Mouse (Mus musculus): ENCODE data around the gene Olfr1186.
"Not testable (repeated sequence)": the region's sequence is repeated elsewhere in the genome, so short reads cannot be mapped to it uniquely, and the experiment has no call there.

Gene Olfr1186

DNA sequence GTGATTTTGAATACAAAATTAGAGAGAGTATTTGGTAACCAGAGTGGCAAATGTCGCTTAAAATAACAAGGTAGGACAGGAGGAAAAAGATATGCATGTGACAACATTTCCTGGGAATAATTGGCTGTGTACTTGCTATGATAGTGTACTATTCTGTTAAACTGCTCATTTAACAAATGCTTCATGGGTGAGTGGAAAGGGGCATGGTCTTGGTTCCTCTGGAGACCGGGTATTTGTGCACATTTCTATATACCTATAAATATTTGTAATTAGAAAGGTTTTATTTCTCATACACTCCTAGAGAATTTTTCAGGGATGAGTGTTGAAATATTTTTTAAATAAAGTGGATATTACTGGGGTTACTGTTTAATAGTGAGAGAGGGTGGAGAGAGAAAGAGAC, at the start of gene Olfr1186:
Olfr1186 (plus strand) TSS at position 301 of the 400 bp plus-strand sequence.
- DNase-seq (ENCODE audit: low spot score in 2 of 2) = no peak

DNA sequence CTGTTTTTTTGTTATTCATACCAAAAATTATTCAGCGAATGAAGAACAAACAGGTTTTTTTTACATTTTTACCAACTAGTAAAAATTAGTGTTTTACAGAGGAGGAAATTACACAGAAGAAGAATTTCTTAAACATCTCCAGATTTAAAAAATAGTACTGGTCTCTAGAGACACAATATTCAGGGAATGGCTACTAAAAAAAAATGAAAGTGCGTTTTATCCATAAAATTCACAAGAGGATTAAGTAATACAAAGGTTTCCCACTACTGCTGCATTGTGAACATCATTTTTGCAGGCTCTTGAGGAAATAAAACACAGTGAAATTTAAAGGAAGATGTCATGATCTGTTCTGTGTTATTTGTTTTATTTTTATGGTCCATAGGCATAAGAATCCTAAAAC, 35.1 kb upstream of the Olfr1186 start, which contains the start of gene Olfr1184:
Olfr1184 (plus strand) TSS at position 301 of the 400 bp plus-strand sequence.
- DNase-seq (ENCODE audit: low spot score in 2 of 2) = no peak

DNA sequence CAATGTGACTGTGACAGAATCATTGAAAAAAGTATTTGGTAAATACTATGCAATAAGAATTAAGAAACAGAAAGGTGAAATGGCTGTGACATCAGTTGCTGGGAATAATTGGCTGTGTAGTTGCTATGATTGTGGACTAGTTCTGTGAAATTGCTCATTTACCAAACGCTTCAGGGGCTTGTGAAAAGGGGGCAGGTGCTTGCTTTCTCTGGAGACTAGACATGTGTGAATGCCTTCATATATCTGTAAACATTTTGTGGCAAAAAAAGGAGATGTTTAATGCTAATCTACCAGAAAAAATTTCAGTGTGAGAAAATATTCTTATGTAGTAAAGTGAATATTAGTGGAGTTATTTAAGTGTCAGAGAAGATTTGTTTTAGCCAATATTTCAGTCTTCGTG, 25.3 kb upstream of the Olfr1186 start, which contains the start of gene Olfr1185-ps1:
Olfr1185-ps1 (plus strand) TSS at position 301 of the 400 bp plus-strand sequence.
- no peak for DNase-seq (ENCODE audit: low spot score in 2 of 2)

DNA sequence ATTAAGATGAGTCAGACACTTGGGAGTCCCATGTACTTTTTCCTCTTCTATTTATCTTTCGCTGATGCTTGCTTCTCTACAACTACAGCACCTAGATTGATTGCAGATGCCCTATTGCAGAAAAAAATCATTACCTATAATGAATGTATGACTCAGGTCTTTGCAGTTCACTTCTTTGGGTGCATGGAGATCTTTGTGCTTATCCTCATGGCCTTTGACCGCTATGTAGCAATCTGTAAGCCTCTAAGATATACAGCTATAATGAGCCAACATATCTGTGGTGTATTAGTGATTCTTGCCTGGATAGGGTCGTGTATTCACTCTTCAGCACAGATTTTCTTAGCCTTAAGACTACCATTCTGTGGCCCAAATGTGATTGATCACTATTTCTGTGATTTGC, 7.4 kb downstream of the Olfr1186 start:
- no peak for DNase-seq (ENCODE audit: low spot score in 2 of 2)

DNA sequence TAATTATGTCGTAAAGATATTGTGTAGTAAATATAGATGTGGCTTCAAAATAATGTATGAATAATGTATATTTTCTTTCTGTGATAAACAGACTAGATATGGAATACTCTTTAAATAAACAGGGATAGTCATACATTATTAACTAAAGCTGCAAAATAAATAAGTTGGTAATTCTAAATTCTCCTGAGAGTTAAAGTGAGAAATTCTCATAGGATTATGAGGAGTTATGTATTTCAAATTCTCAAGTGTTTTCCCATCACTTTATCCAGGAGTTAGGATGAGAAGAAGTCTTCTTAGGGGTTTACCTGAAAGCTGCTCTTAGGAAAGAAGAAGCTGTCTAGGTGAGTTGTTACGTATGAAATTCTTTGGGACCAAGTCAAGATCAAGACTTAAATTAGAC, 38.3 kb downstream of the Olfr1186 start, which contains the start of gene Olfr1188:
Olfr1188 (plus strand) TSS at position 301 of the 400 bp plus-strand sequence.
- no peak for DNase-seq (ENCODE audit: low spot score in 2 of 2)

DNA sequence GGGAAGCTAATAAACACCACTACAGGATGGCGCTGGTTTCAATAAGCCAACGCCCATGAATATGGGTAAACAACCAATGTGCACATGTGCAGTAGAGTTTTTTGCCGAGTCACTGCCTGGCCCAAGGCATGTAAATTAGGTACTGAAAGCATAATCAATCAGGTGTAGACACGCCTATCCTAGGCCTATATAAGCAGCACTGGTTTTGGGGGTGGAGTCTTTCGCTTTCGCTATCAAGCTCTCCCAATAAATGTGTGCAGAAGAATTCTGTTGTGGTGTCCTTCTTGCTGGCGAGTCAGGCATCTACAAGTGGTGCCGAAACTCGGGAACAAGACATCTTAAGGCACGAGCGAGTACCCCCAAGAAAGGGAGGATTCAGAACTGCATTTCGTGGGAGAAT, 54.3 kb downstream of the Olfr1186 start:
- DNase-seq (ENCODE audit: low spot score in 2 of 2) = not testable (repeated sequence)

Measured in heart, adult 9 months (tissue).